Mouse (Mus musculus): ENCODE measurements around the gene Gm28363.
"Not testable (repeated sequence)": the region's sequence is repeated elsewhere in the genome, so short reads cannot be mapped to it uniquely, and the experiment has no call there.

Gene Gm28363

GRCm38 (mm10) chr1:117696831-117697230 lies at the start of gene Gm28363:
Gm28363 (plus strand) TSS chr1:117697131.
- not testable (repeated sequence) for DNase-seq (ENCODE audit: low spot score in 2 of 2)

DNA sequence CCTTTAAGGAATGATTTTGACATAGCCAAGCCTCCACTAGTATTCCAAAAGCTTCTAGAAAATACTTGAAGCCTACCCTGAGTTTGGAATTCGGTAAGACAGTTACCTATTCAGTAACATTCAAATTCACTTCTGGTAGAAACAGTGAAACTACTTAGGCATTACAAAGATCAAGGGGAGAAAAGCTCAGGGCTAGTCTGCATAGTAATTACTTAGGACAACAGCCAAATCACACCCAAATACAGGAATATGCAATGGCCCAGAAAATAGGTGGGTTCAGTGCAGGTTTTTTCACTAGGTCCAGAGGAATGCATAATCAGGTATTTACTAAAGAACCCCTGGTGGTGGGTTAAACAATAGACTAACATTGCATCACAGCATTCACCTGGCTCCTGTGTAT lies 46.7 kb upstream of the Gm28363 start:
- not testable (repeated sequence) for DNase-seq (ENCODE audit: low spot score in 2 of 2)

Measured in frontal cortex, postnatal 10 days (tissue).